Mouse (Mus musculus) heart, postnatal 0 days (tissue): ENCODE measurements at regions not wholly inside any gene's neighbourhood (a gene's known extent, or its start where the extent isn't known, plus 50 kb on each side); places are given as distances from the start of the nearest gene placed in this dataset.

ENCODE experiments used
- CTCF ChIP-seq: IDR thresholded peaks from 2 replicates; pipeline ENCODE4 v1.5.1; 2016; ENCODE audit warnings: antibody characterized with exemption, control low read depth, low read depth
- EP300 ChIP-seq: IDR thresholded peaks from 2 replicates; pipeline ENCODE4 v1.6.1; 2016; ENCODE audit warnings: antibody characterized with exemption, low read depth

GRCm38 (mm10) chr15:59728131-59728601 lies 288.2 kb downstream of the 4933412E24Rik start:
- no peak for TF ChIP-seq CTCF
- TF ChIP-seq EP300: no peak
